Mouse (Mus musculus): ENCODE results near the gene Tmem243.

- TF ChIP-seq CTCF (IDR thresholded peaks at IDR 0.05) (no peak), EP300 (IDR thresholded peaks at IDR 0.05) (peak; percentile 97)
Observed at GRCm38 (mm10) chr5:9100849-9101801, 657 bp downstream of the Tmem243 start.

All from lung, postnatal 0 days (tissue).